Mouse (Mus musculus) heart, postnatal 0 days (tissue): ENCODE data around the gene Hspa1l. TPM values are rescaled to one million over a fixed set of nuclear protein-coding genes. Genes with fewer than 3 reads are reported as not detected.

Source experiments
- ATAC-seq: fragments of 200-750 bp; cut with Nextera tagmentation; 2 replicates; pipeline ENCODE4 v1.8.0; 2017; ENCODE audit warnings: low read depth, moderate number of reproducible peaks, moderate library complexity; ENCODE audit not compliant: insufficient read depth
- DNase-seq: peaks from one replicate; pipeline ENCODE4 v3.0.0-alpha.2; 2016; ENCODE audit warnings: low spot score
- H3K27ac ChIP-seq: fragments of 300-500 bp; sonication (generic); 2 replicates; pipeline ENCODE4 v1.5.1; 2014; ENCODE audit warnings: low read depth, mild to moderate bottlenecking
- H3K27me3 ChIP-seq: fragments of 300-500 bp; sonication (generic); 2 replicates; pipeline ENCODE4 v1.6.1; 2014; ENCODE audit warnings: low read length, mixed read lengths; ENCODE audit not compliant: control insufficient read depth, insufficient read depth
- H3K36me3 ChIP-seq: fragments of 300-500 bp; sonication (generic); replicated peaks from 2 replicates; pipeline ENCODE4 v1.6.1; 2014; ENCODE audit warnings: low read length, mixed read lengths; ENCODE audit not compliant: control insufficient read depth, insufficient read depth
- H3K4me1 ChIP-seq: fragments of 300-500 bp; sonication (generic); 2 replicates; pipeline ENCODE4 v1.6.1; 2014; ENCODE audit warnings: antibody characterized with exemption; ENCODE audit not compliant: control insufficient read depth, insufficient read depth
- H3K4me2 ChIP-seq: fragments of 300-500 bp; sonication (generic); 2 replicates; pipeline ENCODE4 v1.6.1; 2014; ENCODE audit warnings: low read depth, mild to moderate bottlenecking, low read length, moderate library complexity
- H3K4me3 ChIP-seq: fragments of 300-500 bp; sonication (generic); 2 replicates; pipeline ENCODE4 v1.5.1; 2014; ENCODE audit warnings: low read depth, low read length
- H3K9ac ChIP-seq: fragments of 300-500 bp; sonication (generic); replicated peaks from 2 replicates; pipeline ENCODE4 v1.6.1; 2014; ENCODE audit warnings: low read depth, low read length, mixed read lengths
- H3K9me3 ChIP-seq: fragments of 300-500 bp; sonication (generic); replicated peaks from 2 replicates; pipeline ENCODE4 v1.6.1; 2016; ENCODE audit warnings: low read length; ENCODE audit not compliant: control insufficient read depth
- CTCF ChIP-seq: IDR thresholded peaks from 2 replicates; pipeline ENCODE4 v1.5.1; 2016; ENCODE audit warnings: antibody characterized with exemption, control low read depth, low read depth
- EP300 ChIP-seq: IDR thresholded peaks from 2 replicates; pipeline ENCODE4 v1.6.1; 2016; ENCODE audit warnings: antibody characterized with exemption, low read depth
- WGBS: fragments of 180-500 bp; shearing (Covaris S2); extraction: QIAGEN DNeasy Blood & Tissue Kit; methylation state at CpG from one replicate; pipeline ENCODE4 v1.1.7; 2014; 5-methylcytosine and 5-hydroxymethylcytosine counted together
- polyA plus RNA-seq: library from polyadenylated mRNA; unstranded; fragments of >200 nt; fragmentation: Nextera tagmentation; extraction: Ambion mirVana; gene quantifications from 2 replicates; pipeline ENCODE4 v1.2.1, GENCODE M21; 2015
- total RNA-seq: library from RNA; depleted of rRNA; stranded (reverse); fragments of >200 nt; gene quantifications from 2 replicates; pipeline ENCODE4 v1.2.3, GENCODE M21; 2014; ENCODE audit warnings: low replicate concordance

Gene Hspa1l
- total and polyA plus RNA-seq, 2 experiments from 2014 or later = 1.8 to 3.3 TPM

- Histone ChIP-seq H3K4me1 (peaks cover 11% of the 10 kb centered on the region), H3K27me3 (no peaks in the 10 kb centered on the region), H3K27ac (no peak overlapping the region), H3K4me2 (no peak overlapping the region), H3K9me3 (no peaks in the 10 kb centered on the region), H3K4me3 (no peak overlapping the region), H3K36me3 (peaks cover 72% of the 10 kb centered on the region), H3K9ac (no peak overlapping the region)
- ATAC-seq (no peak), DNase-seq (no peak)
- 79% methylated on average over 13 of the region's 13 CpGs for WGBS
- TF ChIP-seq CTCF (no peak), EP300 (no peak)
Observed at GRCm38 (mm10) chr17:35012430-35012829, 39.9 kb downstream of the Hspa1l start.

- no peak overlapping the region for H3K9ac ChIP-seq
- ATAC-seq (no peak), DNase-seq (no peak)
- no peaks in the 10 kb centered on the region for H3K27me3 ChIP-seq
- no peak overlapping the region for H3K4me3 ChIP-seq
- H3K27ac ChIP-seq = no peak overlapping the region
- H3K36me3 ChIP-seq = peaks cover 66% of the 10 kb centered on the region
- H3K9me3 ChIP-seq = no peaks in the 10 kb centered on the region
- H3K4me1 ChIP-seq = peaks cover 11% of the 10 kb centered on the region
- WGBS = 76% methylated on average over 6 of the region's 6 CpGs
- H3K4me2 ChIP-seq = no peak overlapping the region
- TF ChIP-seq EP300 = no peak
- no peak for TF ChIP-seq CTCF
Observed at GRCm38 (mm10) chr17:35013221-35013620, 40.7 kb downstream of the Hspa1l start.

GRCm38 (mm10) chr17:35015296-35015695 lies 42.8 kb downstream of the Hspa1l start:
- no peak for TF ChIP-seq CTCF
- no peak for TF ChIP-seq EP300
- no peak overlapping the region for H3K27ac ChIP-seq
- ATAC-seq (no peak), DNase-seq (no peak)
- peaks cover 53% of the 10 kb centered on the region for H3K36me3 ChIP-seq
- H3K4me2 ChIP-seq = no peak overlapping the region
- no peak overlapping the region for H3K4me3 ChIP-seq
- H3K9ac ChIP-seq = no peak overlapping the region
- no peaks in the 10 kb centered on the region for H3K27me3 ChIP-seq
- no peaks in the 10 kb centered on the region for H3K9me3 ChIP-seq
- WGBS = 88% methylated on average over 16 of the region's 16 CpGs
- peaks cover 11% of the 10 kb centered on the region for H3K4me1 ChIP-seq

DNA sequence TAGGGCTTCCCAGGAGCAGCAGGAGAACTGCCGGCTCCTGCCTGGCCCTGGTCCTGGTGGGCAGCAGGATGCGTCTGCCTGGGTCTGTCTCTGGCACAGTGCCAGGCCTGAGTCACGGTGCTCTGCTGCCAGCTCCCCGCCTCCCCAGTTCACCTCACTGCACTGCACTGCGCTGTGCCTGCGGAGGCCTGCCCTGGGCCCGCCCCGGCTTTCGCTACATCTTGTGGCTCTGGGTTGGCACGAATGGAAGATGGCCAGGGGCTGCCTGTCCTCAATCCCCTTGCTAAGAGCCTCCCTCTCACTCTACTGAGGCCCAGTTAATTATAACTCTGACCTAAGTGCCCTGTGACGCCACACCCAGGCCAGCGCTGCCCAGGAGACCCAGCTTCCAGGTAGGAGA lies 43.9 kb downstream of the Hspa1l start, which contains the start of gene Vwa7:
TSS of gene Vwa7 (plus strand) at position 204 of the 400 bp plus-strand sequence.
- ATAC-seq (peak; percentile 63), DNase-seq (peak; percentile 31)
- Histone ChIP-seq H3K36me3 (peaks cover 42% of the 10 kb centered on the region), H3K4me2 (0 out of 2 replicates have a peak within 1 kb of the TSS, but pooled peaks have one; percentile 11), H3K4me3 (no peak within 1 kb of the TSS), H3K4me1 (peaks cover 11% of the 10 kb centered on the region), H3K9me3 (no peaks in the 10 kb centered on the region), H3K27me3 (no peaks in the 10 kb centered on the region), H3K9ac (peak within 1 kb of the TSS; percentile 17; the same call in 1 of the 2 replicates), H3K27ac (no peak within 1 kb of the TSS)
- TF ChIP-seq CTCF (no peak), EP300 (no peak)
- 24% methylated on average over 12 of the region's 12 CpGs for WGBS

- H3K9me3 ChIP-seq = no peaks in the 10 kb centered on the region
- H3K4me1 ChIP-seq = peaks cover 11% of the 10 kb centered on the region
- no peak overlapping the region for H3K27ac ChIP-seq
- H3K9ac ChIP-seq = no peak overlapping the region
- 0 out of 2 replicates have a peak overlapping the region, but pooled peaks have one; percentile 11 for H3K4me2 ChIP-seq
- no peaks in the 10 kb centered on the region for H3K27me3 ChIP-seq
- H3K36me3 ChIP-seq = peaks cover 36% of the 10 kb centered on the region
- TF ChIP-seq CTCF = no peak
- TF ChIP-seq EP300 = no peak
- WGBS = 68% methylated on average over 10 of the region's 10 CpGs
- ATAC-seq = no peak
- H3K4me3 ChIP-seq = no peak overlapping the region
- DNase-seq = no peak
Observed at GRCm38 (mm10) chr17:35016791-35017705, 44.5 kb downstream of the Hspa1l start.
